Mouse (Mus musculus): ENCODE measurements at regions not wholly inside any gene's neighbourhood (a gene's known extent, or its start where the extent isn't known, plus 50 kb on each side); places are given as distances from the start of the nearest gene placed in this dataset.

- peak; percentile 34 for DNase-seq
Measured at GRCm38 (mm10) chr16:12359116-12359515, 375.2 kb downstream of the Shisa9 start.

- DNase-seq, result no peak
Measured at GRCm38 (mm10) chr16:12389545-12389944, 405.6 kb downstream of the Shisa9 start.

- DNase-seq, result no peak
Measured at GRCm38 (mm10) chr16:12435697-12436221, 451.8 kb downstream of the Shisa9 start.

- no peak for DNase-seq
Measured at GRCm38 (mm10) chr16:12438622-12439021, 454.7 kb downstream of the Shisa9 start.

- DNase-seq, result peak; percentile 8
Measured at GRCm38 (mm10) chr16:12454791-12455190, 470.9 kb downstream of the Shisa9 start.
